Mouse (Mus musculus) thymus, postnatal 0 days (tissue): ENCODE data around the gene Tpi1. TPM values are rescaled to one million over a fixed set of nuclear protein-coding genes. Genes with fewer than 3 reads are reported as not detected.
A peak's percentile ranks its signal among the peaks of the same experiment; 100 is the strongest.

Experiments
- DNase-seq: peaks from one replicate; pipeline ENCODE4 v3.0.0-alpha.2; 2015; ENCODE audit warnings: low spot score
- polyA plus RNA-seq: library from polyadenylated mRNA; unstranded; fragments of >200 nt; fragmentation: Nextera tagmentation; extraction: Ambion mirVana; gene quantifications from 2 replicates; pipeline ENCODE4 v1.2.1, GENCODE M21; 2015

Gene Tpi1
- polyA plus RNA-seq, result 231 and 275 TPM in 2 replicates

DNA sequence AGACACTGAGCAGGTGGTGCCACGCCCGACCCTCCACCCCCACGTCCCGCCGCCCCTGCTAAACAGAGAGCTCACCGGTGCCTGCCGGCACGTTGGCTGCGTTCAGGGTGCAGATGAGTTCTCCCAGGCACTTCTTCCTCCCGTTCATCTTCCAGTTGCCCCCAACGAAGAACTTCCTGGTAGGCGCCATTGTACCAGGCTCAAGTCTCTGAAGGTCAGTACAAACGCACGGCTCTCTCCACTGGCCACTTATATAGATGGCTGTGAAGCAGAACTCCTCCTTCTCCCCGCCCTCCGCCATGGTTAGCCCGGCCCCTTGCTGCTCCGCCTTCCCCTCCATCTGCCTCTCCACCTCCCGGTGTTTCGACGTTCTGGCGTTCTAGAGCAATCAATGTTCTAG, at the start of gene Tpi1:
Gene Tpi1, minus strand, starts transcription at position 364 of the 400 bp plus-strand sequence.
- peak; percentile 77 for DNase-seq

DNA sequence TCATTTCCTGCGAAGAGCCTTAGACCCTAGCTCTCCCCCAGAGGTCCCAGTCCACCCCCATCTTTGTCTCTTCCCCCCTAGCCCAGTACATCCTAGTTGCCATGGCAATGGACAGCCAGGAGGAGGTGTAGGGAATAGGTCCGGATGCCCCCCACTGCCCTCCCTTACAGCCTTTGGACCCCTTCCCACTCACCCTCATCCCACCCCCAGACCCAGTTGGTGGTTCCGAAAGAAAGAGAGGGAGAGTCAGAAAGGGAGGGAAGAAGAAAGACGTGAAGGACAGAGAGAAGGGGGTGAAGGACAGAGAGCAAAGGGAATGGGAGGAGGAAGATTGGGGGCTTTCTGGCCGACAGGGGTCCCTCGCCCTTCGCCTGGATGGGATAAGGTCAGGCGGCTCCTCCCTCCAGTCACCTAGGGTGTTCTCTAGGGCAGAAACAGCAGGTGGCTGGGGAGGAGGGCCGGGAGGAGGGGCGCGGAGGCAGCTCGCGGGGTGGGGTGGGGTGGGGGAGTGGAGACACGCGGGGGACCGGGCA, 49.1 kb upstream of the Tpi1 start:
- DNase-seq, result peak; percentile 87

DNA sequence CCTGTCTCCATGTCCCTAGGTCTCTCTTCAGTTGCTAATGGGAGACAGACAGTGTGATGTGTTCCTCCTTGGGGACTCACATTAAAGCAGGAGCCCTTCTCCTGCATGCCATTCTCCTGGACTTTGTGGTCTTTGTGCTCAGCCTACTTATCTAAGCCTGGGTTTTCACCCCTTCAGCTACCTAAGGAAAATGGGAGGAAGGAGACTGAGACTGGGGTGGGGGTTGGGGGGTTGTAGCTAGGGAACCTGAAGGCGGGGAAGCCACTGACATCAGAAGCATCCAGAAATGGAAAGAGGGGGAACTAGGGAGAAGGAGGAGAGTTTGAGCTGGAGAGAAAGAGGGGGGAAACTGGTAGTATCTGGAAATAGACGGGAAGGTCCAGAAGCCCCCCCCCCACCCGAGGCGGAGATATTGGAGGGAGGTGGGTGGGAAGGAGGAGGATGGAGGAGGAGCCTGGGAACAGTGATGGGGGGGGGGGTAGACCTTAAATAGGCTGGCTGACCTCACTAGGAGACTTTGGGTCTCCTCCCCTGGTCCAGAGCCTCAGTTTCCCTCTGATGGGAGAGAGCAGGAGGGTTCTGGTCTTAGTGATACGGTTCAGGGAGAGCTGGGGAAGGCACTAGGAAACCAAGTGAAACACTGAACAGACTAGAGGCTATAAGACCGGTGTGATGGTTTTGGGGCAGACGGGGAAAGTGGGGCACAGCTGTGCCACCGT, 48.5 kb upstream of the Tpi1 start:
- no peak for DNase-seq

DNA sequence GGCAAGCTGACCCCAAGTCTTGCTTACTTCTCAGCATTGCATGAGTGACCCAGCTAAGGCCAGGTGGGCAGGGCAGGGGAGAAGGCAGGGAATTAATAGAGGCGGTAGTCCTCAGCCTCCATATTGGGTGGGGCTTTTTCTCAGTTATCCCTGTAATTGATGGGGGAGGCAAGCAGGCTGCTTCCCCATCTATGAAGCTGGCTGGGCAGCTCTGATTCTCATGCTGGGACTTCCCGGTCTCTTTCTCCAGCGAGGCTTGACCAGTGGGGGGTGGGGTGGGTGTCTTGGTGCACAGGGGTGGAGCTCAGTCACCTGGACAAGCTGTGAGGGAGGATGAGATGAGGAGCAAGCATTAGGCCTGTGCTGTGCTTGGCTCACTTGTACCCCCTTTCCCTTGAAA, 47.7 kb upstream of the Tpi1 start:
- no peak for DNase-seq

DNA sequence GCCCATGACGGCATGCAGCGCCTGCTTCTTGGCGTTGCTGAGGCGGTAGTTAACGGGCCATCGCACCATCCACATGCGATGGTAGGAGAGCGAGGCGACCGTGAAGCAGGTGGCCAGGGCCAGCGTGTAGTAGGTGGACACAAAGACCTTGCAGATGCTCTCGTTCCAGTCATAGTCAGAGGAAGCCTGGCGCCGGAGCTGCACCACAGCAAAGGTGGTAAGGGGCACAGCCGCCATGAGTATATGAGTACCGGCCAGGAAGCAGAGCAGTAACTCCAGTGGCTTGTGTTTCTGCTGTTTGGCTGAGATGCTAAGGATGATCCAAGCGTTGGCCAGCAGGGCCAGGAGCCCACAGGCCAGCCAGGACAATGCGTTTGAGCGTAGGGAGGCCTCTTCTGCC, 47.2 kb upstream of the Tpi1 start:
- no peak for DNase-seq

DNA sequence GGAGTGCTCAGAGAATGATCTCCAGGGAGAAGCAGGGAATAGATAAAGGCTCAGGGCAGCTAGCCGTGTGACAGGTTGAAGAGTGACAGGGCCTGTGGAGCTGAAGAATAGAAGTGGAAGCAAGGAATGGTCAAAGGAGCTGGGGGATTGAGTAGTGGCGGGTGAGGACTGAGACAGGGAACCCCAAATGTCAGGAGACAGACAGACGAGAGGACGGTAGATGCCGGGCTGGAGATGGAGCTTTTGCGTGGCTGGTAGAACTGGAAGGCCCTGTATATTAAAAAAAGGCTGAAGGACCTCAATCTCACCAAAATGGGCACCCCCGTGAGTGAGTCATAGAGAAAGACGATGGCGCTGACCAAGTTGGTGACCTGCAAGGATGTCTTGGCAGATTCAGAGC, 46.4 kb upstream of the Tpi1 start:
- DNase-seq, result no peak

DNA sequence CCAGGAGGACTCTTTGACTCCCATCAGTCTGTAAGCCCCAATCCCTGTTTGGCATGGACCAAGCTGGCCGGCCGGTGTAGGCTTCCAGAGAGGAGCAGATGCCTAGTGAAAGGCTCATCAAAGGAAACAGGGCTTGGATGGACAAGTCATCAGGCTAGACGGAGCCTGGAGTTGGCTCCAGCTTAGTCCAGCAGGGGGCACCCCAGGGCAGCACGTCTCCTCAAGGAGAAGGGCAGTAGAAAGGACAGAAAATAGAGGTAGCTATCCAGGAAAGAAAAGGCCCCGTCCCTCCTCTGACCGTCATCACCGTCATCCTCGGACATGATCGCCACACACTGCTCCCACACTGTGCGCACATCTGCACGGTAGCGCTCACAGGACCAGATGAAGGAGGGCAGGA, 45.6 kb upstream of the Tpi1 start:
- DNase-seq, result peak; percentile 77

DNA sequence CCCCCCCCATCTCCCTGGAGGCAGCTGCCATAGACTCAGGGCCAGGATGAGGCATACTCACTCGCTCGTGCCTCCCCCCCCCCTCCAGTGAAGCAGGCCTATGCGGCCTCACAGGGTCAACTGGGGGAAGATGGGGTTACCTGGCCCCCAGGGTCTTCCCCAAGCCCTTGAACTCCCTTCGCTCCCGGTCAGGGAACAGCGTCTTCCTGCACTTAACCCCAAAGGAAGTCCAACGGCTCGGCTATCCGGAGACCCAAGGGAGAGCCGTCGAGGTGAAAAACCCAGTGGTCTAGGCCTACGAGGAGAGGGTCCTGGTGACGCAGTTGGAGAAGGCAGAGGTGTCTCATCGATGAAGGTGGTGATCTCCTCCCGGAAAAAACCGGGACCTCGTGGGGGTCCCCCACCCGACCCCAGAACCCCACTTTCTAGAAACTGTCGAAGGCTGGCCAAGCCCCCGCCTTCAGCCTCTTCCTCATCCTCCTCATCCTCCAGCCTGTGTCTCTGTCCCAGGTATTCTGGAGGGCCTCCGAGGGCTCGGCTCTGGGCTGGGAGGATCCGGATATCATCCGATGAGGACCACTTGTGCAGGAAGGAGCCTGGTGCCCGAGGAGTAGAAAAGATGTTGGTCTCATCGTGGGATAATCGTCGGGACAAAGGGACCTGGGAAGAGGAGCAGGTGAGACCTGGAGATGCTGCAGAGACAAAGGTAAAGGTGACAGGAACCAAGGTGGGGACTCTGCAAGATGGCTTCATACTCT, 44.6 kb upstream of the Tpi1 start:
- no peak for DNase-seq

DNA sequence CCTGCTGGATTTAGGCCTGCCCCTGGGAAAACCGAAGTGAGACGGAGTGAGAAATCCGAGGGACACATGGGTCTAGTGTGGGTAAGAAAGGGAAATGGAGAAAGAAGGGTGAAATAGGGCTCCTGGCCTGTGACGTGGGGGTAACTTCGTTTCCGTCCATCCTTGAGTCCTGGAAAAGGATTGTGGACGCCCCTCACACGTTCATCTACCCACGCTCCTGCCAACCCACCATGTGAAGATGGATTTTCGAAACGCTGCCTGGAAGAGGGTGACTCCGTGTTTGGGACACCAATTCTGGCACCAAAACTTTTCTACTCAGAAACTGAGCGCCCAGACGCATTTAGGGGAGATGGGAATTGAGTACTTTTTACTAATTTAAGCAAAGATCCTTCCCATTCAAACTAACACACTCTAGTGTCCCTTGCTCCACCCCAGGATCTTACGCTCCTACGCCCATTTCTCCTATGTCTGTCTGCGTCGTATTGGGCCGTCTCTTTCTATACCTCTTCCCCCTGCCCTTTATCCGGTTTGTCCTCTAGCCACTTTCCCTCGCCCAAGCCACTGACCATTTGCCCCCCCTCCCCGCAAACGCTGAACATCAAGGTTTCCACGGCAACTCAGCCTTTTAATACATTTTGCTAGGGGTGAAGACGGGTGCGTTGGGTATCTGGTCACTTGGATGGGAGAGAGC, 43.9 kb upstream of the Tpi1 start:
- no peak for DNase-seq

DNA sequence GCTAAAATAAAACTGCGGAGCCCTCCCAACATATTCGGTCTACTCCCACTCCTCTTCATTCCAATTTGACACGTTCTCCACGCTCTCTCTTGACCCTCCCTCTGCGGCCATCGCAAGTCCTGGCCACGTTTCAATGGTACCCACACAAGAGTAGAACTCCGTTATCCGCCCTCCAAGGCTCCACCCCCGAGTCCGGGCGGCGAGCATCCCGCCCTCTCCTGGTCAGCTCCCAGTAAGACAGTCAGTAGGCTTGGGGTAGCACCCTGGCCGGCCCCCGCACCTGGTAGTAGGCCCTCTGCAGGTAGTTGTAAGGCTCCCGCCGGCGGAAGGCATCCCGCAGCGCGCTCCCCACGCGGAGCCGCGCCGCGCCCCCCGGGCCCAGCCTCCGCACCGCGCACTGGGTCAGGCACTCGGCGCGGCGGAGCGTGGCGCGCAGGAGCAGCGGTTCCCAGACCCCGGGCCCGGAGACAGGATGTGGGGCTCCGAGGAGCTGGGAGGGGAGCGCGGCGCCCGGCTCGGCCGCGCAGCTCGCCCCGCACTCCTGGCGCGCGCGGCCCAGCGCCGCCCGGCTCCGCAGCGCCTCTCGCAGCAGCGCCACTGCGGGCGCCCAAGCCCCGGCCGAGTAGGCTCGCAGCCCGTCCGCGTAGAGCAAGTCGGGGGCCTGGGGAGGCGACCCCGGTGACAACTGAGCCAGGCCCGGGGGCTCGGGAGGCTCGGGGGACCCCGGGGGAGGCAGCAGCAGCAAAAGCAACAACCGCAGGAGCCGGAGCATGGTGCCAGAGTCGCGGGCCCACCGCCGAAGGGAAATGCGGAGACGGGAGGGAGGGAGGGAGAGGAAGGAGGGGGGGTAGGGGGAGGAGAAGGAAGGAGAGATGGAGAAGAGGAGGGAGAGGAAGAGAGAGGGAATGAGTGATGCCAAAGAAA, 43.1 kb upstream of the Tpi1 start, which contains the start of gene P3h3:
Gene P3h3, minus strand, starts transcription at position 837 of the 924 bp plus-strand sequence.
- peak; percentile 76 for DNase-seq

DNA sequence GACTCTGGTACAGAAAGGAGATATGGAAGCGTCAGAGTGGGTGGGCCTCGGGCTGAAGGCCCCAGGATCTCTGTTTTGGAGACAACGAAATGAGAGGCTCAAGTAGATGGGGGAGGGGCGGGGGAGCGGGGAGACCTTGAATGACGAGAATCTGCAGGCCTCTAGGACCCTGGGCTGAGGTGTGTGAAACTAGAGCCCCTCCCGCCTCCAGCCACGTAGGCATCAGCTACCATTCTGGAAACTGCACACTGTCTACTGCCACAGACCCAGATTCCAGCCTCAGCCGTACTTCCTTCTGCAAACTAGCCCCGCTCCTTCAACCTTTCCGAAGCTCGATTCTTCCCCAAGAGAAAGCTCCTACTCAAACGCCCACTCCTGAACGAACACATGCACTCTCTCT, 42.2 kb upstream of the Tpi1 start:
- no peak for DNase-seq

DNA sequence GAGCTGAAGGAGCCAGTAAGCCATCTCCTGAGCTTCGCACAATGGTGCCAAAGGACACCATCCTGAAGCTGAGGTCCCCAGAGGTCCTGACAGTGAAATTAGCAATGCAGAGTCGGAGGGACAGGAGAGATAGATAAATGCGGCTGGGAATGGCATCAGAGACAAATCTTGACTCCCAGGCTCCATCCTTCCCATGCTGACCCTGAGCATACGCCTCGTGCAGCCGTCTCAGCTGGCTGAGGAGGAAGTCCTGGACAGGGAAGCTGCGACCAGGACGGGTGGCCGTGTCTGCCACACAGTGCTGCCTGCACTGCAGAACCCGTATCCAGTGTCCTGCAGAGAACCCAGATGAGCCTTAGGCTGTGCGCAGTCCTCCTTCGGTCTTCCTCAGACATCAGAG, 40.6 kb upstream of the Tpi1 start:
- DNase-seq, result no peak

DNA sequence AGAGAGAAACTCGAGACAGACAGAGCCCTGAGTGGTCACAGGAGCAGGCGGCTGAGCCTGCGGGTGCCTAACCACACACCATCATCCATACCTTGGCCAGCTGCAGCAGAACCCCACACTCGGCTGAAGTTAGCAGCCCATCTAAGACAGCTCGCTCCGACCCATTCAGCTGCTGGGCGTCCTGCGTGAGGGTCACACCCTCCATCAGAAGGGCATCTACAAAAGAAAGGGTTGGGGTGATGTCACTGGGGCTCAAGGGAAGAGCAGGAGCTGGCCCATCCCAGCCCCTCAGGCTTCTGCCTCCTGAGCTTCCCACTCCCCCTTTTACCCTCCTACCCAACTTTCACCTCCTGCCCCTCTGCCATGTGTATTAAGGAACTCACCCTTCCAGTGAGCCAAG, 36.4 kb upstream of the Tpi1 start:
- DNase-seq, result no peak

DNA sequence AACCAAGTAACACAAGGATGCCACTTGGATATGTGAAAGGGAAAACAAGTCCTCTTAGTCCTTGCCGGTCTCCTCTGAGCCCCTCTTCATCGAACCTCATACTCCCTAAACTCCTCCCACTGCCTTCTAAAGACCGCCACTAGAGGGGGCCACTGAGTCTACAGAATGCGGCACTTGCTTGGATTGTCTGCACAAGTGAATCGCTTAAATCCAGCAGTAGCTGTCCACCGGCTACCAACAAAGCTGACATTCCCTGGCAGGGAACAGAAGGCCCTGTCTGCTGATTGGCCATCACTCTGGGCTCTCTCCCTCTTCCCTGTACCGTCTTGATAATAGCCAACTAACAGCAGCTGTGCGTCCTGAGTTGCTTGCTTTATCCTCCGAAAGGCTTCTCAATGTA, 33.2 kb upstream of the Tpi1 start:
- peak; percentile 94 for DNase-seq

DNA sequence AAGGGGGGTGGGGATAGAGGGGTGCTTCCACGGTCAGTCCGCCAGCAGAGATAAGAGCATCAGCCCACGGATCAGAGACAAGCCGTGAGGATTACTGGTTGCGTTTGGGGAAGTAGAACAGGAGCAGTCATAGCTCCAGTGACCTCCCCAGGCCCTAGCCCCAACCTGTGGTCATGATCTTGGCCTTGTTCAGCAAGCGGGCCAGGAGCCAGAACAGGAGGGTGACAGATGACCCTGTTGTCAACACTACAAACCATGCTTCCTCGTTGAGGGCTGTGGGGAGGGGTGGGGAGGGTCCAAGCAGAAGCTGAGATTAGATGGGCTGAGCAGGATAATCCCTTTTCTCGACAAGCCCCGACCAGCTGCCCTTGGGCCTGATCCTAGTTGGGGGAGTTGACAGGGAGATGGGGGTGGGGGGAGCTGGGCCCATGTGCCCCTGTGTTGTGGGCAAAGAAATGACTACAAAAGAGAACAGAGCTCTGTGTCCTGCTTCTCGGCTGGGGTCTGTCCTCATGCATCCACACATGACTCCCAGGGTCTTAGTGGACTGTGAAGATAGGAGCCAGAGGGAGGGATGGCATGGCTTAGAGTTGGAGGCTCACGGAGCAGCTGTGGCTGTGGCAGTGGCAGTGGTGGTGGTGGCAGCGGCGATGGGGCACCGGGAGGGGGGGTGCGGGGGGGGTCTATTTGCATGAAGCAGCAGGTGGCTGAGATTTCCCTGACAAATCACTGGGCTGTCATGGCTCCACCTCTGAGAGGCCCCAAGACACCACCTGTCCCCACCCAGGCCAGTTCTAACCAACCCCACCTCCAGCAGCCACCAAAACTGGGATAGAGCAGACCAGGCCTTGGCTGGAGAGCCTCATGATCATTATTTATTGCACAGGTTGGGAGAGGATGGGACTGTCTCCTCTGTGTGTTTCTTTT, 26.4 kb upstream of the Tpi1 start, which contains the start of gene Gnb3:
Gene Gnb3, minus strand, starts transcription at position 35 of the 927 bp plus-strand sequence.
- DNase-seq, result no peak

DNA sequence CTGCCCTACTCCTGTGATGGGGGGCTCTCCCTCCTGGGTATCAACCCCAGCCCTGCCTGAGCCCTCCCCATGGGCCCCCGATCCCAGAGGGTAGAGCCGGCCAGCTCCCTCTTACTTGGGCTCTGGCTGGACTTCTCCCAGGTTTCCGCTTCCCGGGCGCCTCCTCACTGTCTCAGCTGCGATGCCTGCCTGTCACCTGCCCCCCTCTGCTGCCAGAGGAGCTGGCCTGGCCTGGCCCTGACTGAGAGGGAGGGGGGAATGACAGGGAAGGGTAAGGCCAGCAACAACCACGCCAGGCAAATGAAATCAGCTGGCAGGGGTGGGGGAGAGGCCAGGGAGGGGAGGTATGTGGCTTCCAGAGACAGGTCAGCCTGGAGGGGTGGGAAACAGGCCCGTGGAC, 25.7 kb upstream of the Tpi1 start:
- DNase-seq, result no peak

DNA sequence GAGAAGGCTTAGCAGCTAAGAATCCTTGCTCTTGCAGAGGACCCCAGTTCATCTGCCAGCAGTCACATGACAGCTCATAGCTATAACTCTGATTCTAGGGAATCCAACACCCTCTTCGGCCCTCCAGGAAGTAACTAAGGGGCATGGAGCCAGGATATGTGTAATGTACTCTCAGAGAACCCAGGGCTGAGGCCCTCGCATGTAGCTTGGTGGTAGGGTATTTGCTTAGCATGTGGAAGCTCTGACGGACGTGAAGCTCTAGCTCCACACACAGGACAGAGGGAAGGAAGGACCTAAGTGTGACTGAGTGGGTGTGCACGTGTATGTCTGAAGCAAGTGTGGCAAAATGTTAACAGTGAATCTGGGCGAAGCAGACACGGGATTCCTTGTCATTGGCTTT, 22.3 kb upstream of the Tpi1 start:
- no peak for DNase-seq

DNA sequence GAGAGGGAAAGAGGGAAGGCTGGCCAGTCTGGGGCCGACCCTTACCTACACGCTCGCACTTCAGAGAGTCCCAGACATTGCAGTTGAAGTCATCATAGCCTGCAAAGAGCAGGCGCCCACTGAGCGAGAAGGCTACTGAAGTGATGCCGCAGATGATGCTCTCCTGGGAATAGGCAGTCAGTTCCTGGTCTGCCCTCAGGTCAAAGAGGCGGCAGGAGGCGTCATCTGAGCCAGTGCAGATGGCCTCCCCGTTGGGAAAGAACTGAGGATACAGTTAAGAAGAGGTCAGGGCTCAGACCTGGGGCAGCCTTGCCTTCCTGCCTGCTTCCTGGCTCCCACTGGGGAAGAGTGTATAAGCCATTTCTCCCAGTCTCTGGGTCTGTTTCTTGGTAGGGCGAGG, 21.4 kb upstream of the Tpi1 start:
- DNase-seq, result no peak

DNA sequence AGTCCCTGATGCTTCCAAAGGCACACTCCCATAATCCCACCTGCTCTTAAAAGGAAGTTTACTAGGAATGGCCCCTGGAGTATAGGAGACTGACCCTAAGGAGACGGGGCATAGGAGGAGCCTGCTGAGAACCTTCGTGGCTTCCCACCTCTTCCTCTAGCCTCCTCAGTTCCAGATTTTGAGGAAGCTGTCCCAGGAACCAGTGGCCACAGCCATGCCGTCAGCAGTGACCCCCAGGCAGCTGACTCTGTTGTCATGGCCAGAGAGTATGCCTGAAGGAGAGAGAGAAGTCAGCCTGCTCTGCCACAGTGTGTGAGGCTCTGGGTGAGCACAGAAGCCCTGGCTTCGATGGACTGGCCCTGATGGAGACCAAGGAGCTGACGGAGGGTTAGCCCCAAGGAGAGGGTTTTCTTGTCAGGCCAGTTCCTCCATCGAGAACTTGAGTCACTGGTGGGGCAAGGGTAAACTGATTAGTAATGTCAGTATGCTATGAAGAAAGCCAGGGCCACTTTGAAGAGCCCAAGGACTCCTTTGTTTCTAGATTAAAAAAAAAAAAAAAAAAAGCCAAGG, 20.5 kb upstream of the Tpi1 start:
- no peak for DNase-seq
